Mouse (Mus musculus) E14TG2a.4 (cell line): ENCODE data around the gene Zfp746.

Experiments
- CTCF ChIP-seq: conservative IDR thresholded peaks from 2 replicates; pipeline ENCODE4 v1.5.1; 2014; ENCODE audit warnings: low read length
- NANOG ChIP-seq: IDR thresholded peaks from 2 replicates; pipeline ENCODE4 v1.6.1; 2014; ENCODE audit warnings: borderline replicate concordance, low read length, mixed read lengths

DNA sequence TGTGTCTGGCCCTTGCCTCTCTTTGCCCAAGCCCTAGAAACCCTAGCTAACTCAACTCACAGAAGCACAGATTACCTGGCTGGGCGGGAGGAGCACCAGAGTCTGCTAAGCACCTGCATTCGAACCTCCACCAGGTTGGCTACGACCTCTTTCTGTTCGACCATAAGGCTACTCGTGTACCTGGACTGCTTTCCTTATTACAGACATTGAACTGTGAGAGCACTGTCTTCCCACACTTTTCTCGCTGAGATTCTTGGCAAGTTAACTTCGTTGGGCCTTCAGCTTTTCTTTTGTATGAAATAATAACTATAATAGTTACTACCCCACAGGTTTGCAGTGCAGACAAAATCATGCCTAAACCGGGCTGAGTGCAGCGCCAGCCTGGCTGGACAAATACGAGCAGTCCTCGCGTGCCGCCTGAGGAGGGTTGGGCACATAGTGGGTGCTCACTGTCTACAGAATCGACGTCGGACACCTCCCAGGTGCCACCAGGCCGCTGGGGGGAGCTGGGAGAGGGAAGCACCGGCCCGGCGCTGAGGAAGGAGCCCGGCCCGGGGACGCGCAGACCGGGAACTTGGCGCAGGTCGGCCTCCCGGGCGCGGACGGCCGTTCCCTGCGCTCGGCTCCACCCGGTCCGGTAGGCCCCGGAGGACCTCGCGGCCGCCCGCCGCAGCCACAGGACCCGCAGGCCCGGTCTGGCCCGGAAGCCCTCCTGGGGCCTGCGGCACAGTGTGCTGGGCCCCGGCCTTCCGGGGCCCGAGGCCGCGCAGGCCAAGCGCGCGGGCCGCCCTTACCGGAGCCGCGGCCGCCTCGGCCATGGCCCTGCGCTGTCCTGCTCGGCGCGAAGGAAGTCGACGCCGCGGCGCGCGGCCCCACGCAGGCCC lies 630 bp downstream of the Zfp746 start:
- TF ChIP-seq CTCF (no peak), NANOG (no peak)
